ENCODE assay signal across 9 mouse cellular contexts in the genomic region with DNA sequence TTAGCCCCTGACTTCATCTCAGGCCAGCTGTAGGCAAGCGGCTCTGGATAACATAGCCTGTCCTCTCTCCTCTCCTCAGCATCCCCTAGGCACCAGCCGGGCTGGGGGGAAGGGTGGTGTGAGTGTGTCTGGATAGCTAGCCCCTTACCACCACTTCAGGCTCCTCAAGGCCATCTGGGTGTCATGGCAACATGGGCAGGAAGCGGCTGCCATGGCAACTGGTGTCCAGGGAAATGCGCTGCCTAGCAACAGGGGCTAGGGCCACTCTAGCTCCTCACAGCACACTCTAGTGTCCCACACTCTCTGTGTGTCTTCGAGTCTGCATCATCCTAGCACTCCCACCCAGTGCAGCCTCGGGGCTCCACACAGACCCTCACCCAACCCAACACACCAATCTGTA. TPM values are rescaled to one million over a fixed set of nuclear protein-coding genes. Genes with fewer than 3 reads are reported as not detected.
A peak's percentile ranks its signal among the peaks of the same experiment; 100 is the strongest.
DNase-seq lines count a peak whose midpoint lies in the region; ATAC-seq lines count a peak whose summit lies in the region.
"Had no signal": no experiment of that assay in that cellular context is flagged by ENCODE, and none has a peak within 500 bp of the region (broad histone marks: within the 10 kb centered on the region; RNA-seq: fewer than 3 reads in every experiment).

No protein-coding gene starts in this region.

- peak; percentile 55 to 74 for DNase-seq in left cerebral cortex, adult 18-20 months (ENCODE audit: low spot score in 2 of 2)
- no peak for DNase-seq in left cerebral cortex, adult 11 months (ENCODE audit: low spot score)
- peak; percentile 64 to 81 for DNase-seq in frontal cortex, postnatal 14 days (ENCODE audit: low spot score in 2 of 2)
- peak; percentile 78 for DNase-seq in right cerebral cortex, postnatal 25 days
- no peak for DNase-seq in heart, postnatal 36 days
- no peak for DNase-seq in kidney, adult 8-10 months
- DNase-seq in gastrocnemius, adult 18-20 months (ENCODE audit: low spot score), result no peak

- H3K27me3 ChIP-seq in limb, embryonic 12.5 days, result peaks cover 23% of the 10 kb centered on the region

- peaks cover 35% of the 10 kb centered on the region for H3K4me1 ChIP-seq in limb, embryonic 12.5 days (replicated peaks)

- H3K4me3 ChIP-seq in limb, embryonic 12.5 days (replicated peaks), result no peak overlapping the region

- no peak overlapping the region for H3K27ac ChIP-seq in limb, embryonic 12.5 days
- H3K27ac ChIP-seq: liver, embryonic 14.5 days had no signal

- H3K4me2 ChIP-seq in limb, embryonic 12.5 days, result peak overlapping the region; percentile 17; the same call in 1 of the 2 replicates

- peak; percentile 56 for ATAC-seq in limb, embryonic 12.5 days (ENCODE audit: insufficient number of reproducible peaks, insufficient read depth, low FRiP score, low TSS enrichment, low read depth)

- intact Hi-C loops in heart, postnatal 36 days (cut with DNase I), result no loop called here

- H3K9ac ChIP-seq in limb, embryonic 12.5 days (replicated peaks), result no peak overlapping the region
- H3K9ac ChIP-seq: liver, embryonic 14.5 days had no signal

- H3K9me3 ChIP-seq in limb, embryonic 12.5 days, result no peaks in the 10 kb centered on the region

- WGBS in limb, embryonic 12.5 days, result 44% methylated on average over 6 of the region's 6 CpGs

- no peaks in the 10 kb centered on the region for H3K36me3 ChIP-seq in limb, embryonic 12.5 days

RNA-seq across cellular contexts. Expression of a gene that starts 4.0 kb away (rescaled TPM):
- not detected for total RNA-seq in left cerebral cortex, adult 18-20 months (2021)
- not detected in 2 replicates for polyA plus RNA-seq in limb, embryonic 12.5 days (2016; fragmentation: Nextera tagmentation; extraction: Ambion mirVana)
- total RNA-seq in heart, postnatal 36 days (2021), result not detected
- total RNA-seq in gastrocnemius, adult 18-20 months (2021), result not detected
- polyA plus RNA-seq: liver, embryonic 14.5 days had no signal

RNA-seq across cellular contexts. Expression of a gene that starts 21.2 kb away (rescaled TPM):
- 100 to 1,000 TPM; 106 to 124 TPM for total RNA-seq in left cerebral cortex, adult 18-20 months (2021)
- 18.5 and 20.0 TPM in 2 replicates for polyA plus RNA-seq in limb, embryonic 12.5 days (2016; fragmentation: Nextera tagmentation; extraction: Ambion mirVana)
- 10 to 100 TPM; 19.7 to 21.5 TPM for total RNA-seq in heart, postnatal 36 days (2021)
- total RNA-seq in gastrocnemius, adult 18-20 months (2021), result 10 to 100 TPM; 23.7 to 27.3 TPM

RNA-seq across cellular contexts. Expression of a gene that starts 34.8 kb away (rescaled TPM):
- 10 to 100 TPM; 41.8 to 48.5 TPM for total RNA-seq in left cerebral cortex, adult 18-20 months (2021)
- 119 and 122 TPM in 2 replicates for polyA plus RNA-seq in limb, embryonic 12.5 days (2016; fragmentation: Nextera tagmentation; extraction: Ambion mirVana)
- 10 to 100 TPM; 16.1 to 19.8 TPM for total RNA-seq in heart, postnatal 36 days (2021)
- total RNA-seq in gastrocnemius, adult 18-20 months (2021), result 10 to 100 TPM in 1 of 2 experiments, 1 to 10 TPM in 1; 9.2 to 11.2 TPM

RNA-seq across cellular contexts. Expression of a gene that starts 34.8 kb away (rescaled TPM):
- total RNA-seq in left cerebral cortex, adult 18-20 months (2021), result 10 to 100 TPM; 85.5 to 91.0 TPM
- 943 and 976 TPM in 2 replicates for polyA plus RNA-seq in limb, embryonic 12.5 days (2016; fragmentation: Nextera tagmentation; extraction: Ambion mirVana)
- 10 to 100 TPM; 34.5 to 42.1 TPM for total RNA-seq in heart, postnatal 36 days (2021)
- 10 to 100 TPM; 20.0 to 26.0 TPM for total RNA-seq in gastrocnemius, adult 18-20 months (2021)

RNA-seq across cellular contexts. Expression of a gene that starts 44.4 kb away (rescaled TPM):
- total RNA-seq in left cerebral cortex, adult 18-20 months (2021), result not detected
- 3.3 and 7.5 TPM in 2 replicates for polyA plus RNA-seq in limb, embryonic 12.5 days (2016; fragmentation: Nextera tagmentation; extraction: Ambion mirVana)
- not detected for total RNA-seq in heart, postnatal 36 days (2021)
- not detected for total RNA-seq in gastrocnemius, adult 18-20 months (2021)

Comparison
In these comparisons a context has a peak if more than half of its experiments do, and no peak if none do; other contexts are left out.
1. DNase-seq: peak in left cerebral cortex, adult 18-20 months (2 of 2), frontal cortex, postnatal 14 days (2 of 2) and right cerebral cortex, postnatal 25 days (single experiment); none in left cerebral cortex, adult 11 months (single experiment), heart, postnatal 36 days (0 of 2), kidney, adult 8-10 months (0 of 2) and gastrocnemius, adult 18-20 months (single experiment).